In the genomic region with DNA sequence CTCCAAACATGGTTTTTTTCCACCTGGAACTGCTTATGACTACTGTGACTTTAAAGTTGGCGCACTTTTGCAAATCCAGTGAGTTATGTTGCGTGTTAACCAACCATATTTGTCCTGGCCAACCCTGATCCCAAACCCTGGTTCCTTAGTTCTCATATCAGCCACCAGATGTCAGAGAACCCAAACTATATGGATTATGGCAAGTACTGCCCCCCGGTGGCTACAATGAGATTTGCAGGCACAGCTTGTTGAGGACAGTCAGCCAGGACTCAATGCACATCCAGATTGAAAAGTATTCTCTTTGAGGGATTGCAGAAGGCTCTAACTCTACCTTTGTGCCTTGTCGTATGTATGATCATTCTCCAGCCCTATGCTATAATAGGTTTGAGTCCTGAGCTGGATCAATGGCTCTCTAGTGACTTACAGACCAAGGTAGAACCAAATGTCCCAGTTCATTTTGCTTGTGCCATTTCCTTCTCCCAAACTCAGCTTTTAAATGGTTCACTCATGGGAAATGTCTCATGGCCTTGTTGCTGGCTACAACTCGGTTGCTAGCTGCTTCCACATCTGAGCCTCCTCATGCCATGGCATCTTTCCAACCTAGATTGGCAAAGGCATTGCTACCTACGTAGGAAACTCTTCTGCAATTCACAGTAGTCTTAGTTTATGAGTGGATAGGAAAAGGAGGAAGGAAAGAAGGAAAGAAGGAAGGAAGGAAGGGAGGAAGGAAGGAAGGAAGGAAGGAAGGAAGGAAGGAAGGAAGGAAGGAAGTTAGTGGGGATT, we compare ENCODE assay signal across 9 mouse cellular contexts.
DNase-seq lines count a peak whose midpoint lies in the region; ATAC-seq and TF ChIP-seq lines count a peak whose summit lies in the region.
"Had no signal": no experiment of that assay in that cellular context is flagged by ENCODE, and none has a peak within 500 bp of the region (broad histone marks: within the 10 kb centered on the region; RNA-seq: fewer than 3 reads in every experiment).

No protein-coding gene starts in this region.

- 56% methylated on average over 6 of the region's 6 CpGs for WGBS in cerebellum, adult 2 months

- no peak for TF ChIP-seq POLR2A in cerebellum, adult 2 months (IDR thresholded peaks at IDR 0.05; ENCODE audit: borderline replicate concordance, insufficient read depth, low read length)
- no peak for TF ChIP-seq POLR2A in ES-Bruce4 (IDR thresholded peaks at IDR 0.05; ENCODE audit: insufficient read depth, low read length)

- no peaks in the 10 kb centered on the region for H3K36me3 ChIP-seq in ES-Bruce4 (ENCODE audit: control insufficient read depth, insufficient read depth, low read length, poor library complexity, severe bottlenecking)
- H3K36me3 ChIP-seq: forebrain, embryonic 10.5 days had no signal

- no peak for ATAC-seq in cerebellum, adult (ENCODE audit: insufficient number of reproducible peaks, low FRiP score, low TSS enrichment)
- no peak for ATAC-seq in megakaryocyte-erythroid progenitor cell, adult 5-6 weeks (replicated peaks; ENCODE audit: low FRiP score, low TSS enrichment, poor library complexity, severe bottlenecking)

- DNase-seq in cerebellum, adult 2 months: no peak
- DNase-seq in kidney, postnatal 25 days: peak; percentile 28 to 41
- DNase-seq in kidney, postnatal 14 days: no peak
- DNase-seq in lung, postnatal 36 days: peak; percentile 50
- no peak for DNase-seq in cerebellum, postnatal 36 days

- no peak for TF ChIP-seq EP300 in ES-Bruce4 (IDR thresholded peaks at IDR 0.05; ENCODE audit: insufficient read depth, low read depth, low read length)

- H3K4me3 ChIP-seq in cerebellum, adult 2 months (replicated peaks; ENCODE audit: insufficient read depth, low read depth, low read length): no peak overlapping the region
- H3K4me3 ChIP-seq in ES-Bruce4 (ENCODE audit: low read depth, low read length): no peak overlapping the region
- H3K4me3 ChIP-seq: forebrain, embryonic 10.5 days had no signal

- H3K9ac ChIP-seq in ES-Bruce4 (ENCODE audit: low read depth, poor library complexity, severe bottlenecking): no peak overlapping the region

- no peaks in the 10 kb centered on the region for H3K4me1 ChIP-seq in cerebellum, adult 2 months (ENCODE audit: control insufficient read depth, insufficient read depth, low read length)
- H3K4me1 ChIP-seq in ES-Bruce4 (ENCODE audit: control insufficient read depth, insufficient read depth, low read length): peaks cover 1% of the 10 kb centered on the region

- TF ChIP-seq CTCF in cerebellum, adult 2 months (IDR thresholded peaks at IDR 0.05; ENCODE audit: borderline replicate concordance, insufficient read depth, low read depth, low read length): peak; percentile 23; the same call in 1 of the 2 replicates
- TF ChIP-seq CTCF in ES-Bruce4 (IDR thresholded peaks at IDR 0.05; ENCODE audit: low read depth, low read length): peak; percentile 69

- no peaks in the 10 kb centered on the region; the same call in 1 of the 2 replicates for H3K27me3 ChIP-seq in cerebellum, adult 2 months (ENCODE audit: control insufficient read depth, insufficient read depth, low read length)
- no peaks in the 10 kb centered on the region for H3K27me3 ChIP-seq in ES-Bruce4 (ENCODE audit: control insufficient read depth, insufficient read depth, low read length, poor library complexity, severe bottlenecking)

- no peak overlapping the region for H3K27ac ChIP-seq in cerebellum, adult 2 months (ENCODE audit: insufficient read depth, low read length)
- H3K27ac ChIP-seq in ES-Bruce4 (ENCODE audit: insufficient read depth, low read length): no peak overlapping the region
- H3K27ac ChIP-seq: forebrain, embryonic 10.5 days had no signal

- no peaks in the 10 kb centered on the region for H3K9me3 ChIP-seq in ES-Bruce4 (replicated peaks; ENCODE audit: control insufficient read depth, insufficient read depth, low read length, poor library complexity, severe bottlenecking)
- H3K9me3 ChIP-seq: forebrain, embryonic 10.5 days had no signal

Comparison
In these comparisons a context has a peak if more than half of its experiments do, and no peak if none do; other contexts are left out.
1. DNase-seq: peak in kidney, postnatal 25 days (2 of 2) and lung, postnatal 36 days (single experiment); none in cerebellum, adult 2 months (0 of 2), kidney, postnatal 14 days (single experiment) and cerebellum, postnatal 36 days (0 of 2).